Mouse (Mus musculus): ENCODE measurements at regions not wholly inside any gene's neighbourhood (a gene's known extent, or its start where the extent isn't known, plus 50 kb on each side); places are given as distances from the start of the nearest gene placed in this dataset.
"Not testable (repeated sequence)": the region's sequence is repeated elsewhere in the genome, so short reads cannot be mapped to it uniquely, and the experiment has no call there.

DNA sequence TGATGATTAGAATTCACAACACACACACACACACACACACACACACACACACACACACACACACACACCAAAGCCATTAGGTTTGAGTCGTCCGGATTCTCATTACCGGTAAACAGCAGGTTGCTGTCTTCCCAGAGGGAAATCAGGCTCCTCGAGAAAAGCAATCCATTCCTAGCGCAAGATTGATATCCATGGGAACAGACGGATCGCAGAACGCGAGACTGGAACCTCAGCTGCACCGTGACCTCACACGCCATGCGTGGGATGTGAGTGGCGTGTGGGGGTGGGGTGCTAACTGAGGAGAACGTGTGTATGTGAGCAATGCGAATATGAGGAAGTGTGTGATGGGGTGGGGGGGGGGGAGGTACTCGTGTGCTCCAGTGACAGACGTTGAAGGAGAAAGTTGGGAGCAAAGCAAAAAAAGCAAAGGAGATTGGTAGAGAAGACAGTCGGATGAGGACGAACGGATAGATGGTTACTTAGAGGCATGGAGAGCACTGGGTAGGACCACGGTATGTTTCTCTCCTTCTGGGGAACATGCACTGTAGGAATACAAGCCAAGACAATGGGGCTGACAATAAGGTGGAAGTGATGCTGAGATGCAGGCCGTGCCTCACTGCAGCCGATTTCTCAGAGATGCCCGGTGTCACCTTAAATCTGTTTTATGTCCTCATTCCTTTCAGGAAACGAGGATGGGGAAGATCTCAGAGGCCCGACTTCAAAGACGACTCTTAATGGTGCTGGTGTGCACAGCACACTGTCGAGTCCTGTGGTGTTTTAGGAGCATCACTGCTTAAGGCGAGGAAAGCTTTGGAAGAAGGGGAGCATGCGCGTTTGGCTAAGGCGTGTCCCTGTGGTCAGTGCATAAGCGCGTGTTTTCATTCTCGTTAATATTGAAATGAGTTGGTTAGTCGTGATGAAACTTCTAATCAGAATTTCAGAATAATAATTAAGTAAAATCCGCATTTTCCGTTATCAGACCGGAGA is 516.7 kb upstream of the BB014433 start:
- TF ChIP-seq POLR2A (IDR thresholded peaks at IDR 0.05; ENCODE audit: control insufficient read depth, extremely low read depth, insufficient read depth, low read length, poor library complexity): no peak
- TF ChIP-seq CTCF (IDR thresholded peaks at IDR 0.05; ENCODE audit: borderline replicate concordance, control insufficient read depth, extremely low read depth, insufficient read depth, low read length, poor library complexity): no peak
- H3K27me3 ChIP-seq (ENCODE audit: control insufficient read depth, insufficient read depth, low read length): no peaks in the 10 kb centered on the region
- no peak overlapping the region for H3K27ac ChIP-seq (ENCODE audit: control insufficient read depth, insufficient read depth, low read length)
- WGBS: 87% methylated on average over 39 of the region's 39 CpGs
- no peak overlapping the region for H3K4me3 ChIP-seq (ENCODE audit: control insufficient read depth, insufficient read depth, low read length)
- H3K4me1 ChIP-seq (replicated peaks; ENCODE audit: control insufficient read depth, insufficient read depth, low read length): no peaks in the 10 kb centered on the region
- DNase-seq: no peak
- H3K36me3 ChIP-seq (ENCODE audit: control insufficient read depth, insufficient read depth, low read length): no peaks in the 10 kb centered on the region

DNA sequence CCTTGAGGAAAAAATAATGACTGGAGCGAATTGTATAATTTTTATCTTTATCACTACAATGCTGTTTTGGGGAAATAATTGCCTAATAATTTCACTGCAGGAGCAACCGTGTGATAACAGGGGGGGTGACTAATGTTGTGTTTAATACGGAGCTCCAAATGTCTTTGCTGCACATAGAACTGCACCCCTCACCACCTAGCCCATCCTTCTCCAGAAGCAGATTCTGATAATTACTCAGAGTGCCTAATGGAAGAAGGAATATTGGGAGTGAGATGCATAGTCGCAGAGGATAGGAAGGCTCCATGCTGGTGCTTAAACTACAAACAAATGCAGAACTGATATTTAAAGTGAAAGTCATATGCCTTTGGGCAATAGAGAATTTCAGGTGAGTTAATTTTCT is 486.1 kb upstream of the BB014433 start:
- Histone ChIP-seq H3K36me3 (ENCODE audit: control insufficient read depth, insufficient read depth, low read length) (no peaks in the 10 kb centered on the region), H3K4me3 (ENCODE audit: control insufficient read depth, insufficient read depth, low read length) (no peak overlapping the region), H3K27me3 (ENCODE audit: control insufficient read depth, insufficient read depth, low read length) (no peaks in the 10 kb centered on the region), H3K4me1 (replicated peaks; ENCODE audit: control insufficient read depth, insufficient read depth, low read length) (no peaks in the 10 kb centered on the region), H3K27ac (ENCODE audit: control insufficient read depth, insufficient read depth, low read length) (no peak overlapping the region)
- DNase-seq: no peak
- 98% methylated on average over 4 of the region's 4 CpGs for WGBS
- no peak for TF ChIP-seq POLR2A (IDR thresholded peaks at IDR 0.05; ENCODE audit: control insufficient read depth, extremely low read depth, insufficient read depth, low read length, poor library complexity)

DNA sequence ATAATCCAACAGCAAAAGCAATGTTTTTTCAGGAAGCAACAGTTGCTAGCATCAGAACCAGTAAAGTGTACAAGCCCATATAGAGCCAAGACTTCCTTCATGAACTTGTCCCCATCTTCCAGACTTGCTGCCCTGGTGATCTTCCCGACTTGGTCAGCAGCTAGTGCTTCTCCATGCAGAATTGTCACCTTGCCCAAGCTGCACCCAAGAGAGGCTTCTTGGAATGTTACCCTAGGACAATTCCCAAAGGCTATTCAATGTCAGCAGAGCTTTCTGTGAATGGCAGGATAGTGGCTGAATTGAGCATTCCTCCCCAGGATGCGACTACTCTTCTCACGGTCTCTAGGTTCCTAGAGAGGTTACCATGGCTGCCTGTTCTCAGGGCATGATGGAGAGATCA is 479.6 kb upstream of the BB014433 start:
- Histone ChIP-seq H3K27ac (ENCODE audit: control insufficient read depth, insufficient read depth, low read length) (no peak overlapping the region), H3K27me3 (ENCODE audit: control insufficient read depth, insufficient read depth, low read length) (no peaks in the 10 kb centered on the region), H3K36me3 (ENCODE audit: control insufficient read depth, insufficient read depth, low read length) (no peaks in the 10 kb centered on the region), H3K4me3 (ENCODE audit: control insufficient read depth, insufficient read depth, low read length) (no peak overlapping the region), H3K4me1 (replicated peaks; ENCODE audit: control insufficient read depth, insufficient read depth, low read length) (no peaks in the 10 kb centered on the region)
- TF ChIP-seq CTCF (IDR thresholded peaks at IDR 0.05; ENCODE audit: borderline replicate concordance, control insufficient read depth, extremely low read depth, insufficient read depth, low read length, poor library complexity) (no peak), POLR2A (IDR thresholded peaks at IDR 0.05; ENCODE audit: control insufficient read depth, extremely low read depth, insufficient read depth, low read length, poor library complexity) (no peak)
- 99% methylated on average over 3 of the region's 3 CpGs for WGBS
- no peak for DNase-seq

DNA sequence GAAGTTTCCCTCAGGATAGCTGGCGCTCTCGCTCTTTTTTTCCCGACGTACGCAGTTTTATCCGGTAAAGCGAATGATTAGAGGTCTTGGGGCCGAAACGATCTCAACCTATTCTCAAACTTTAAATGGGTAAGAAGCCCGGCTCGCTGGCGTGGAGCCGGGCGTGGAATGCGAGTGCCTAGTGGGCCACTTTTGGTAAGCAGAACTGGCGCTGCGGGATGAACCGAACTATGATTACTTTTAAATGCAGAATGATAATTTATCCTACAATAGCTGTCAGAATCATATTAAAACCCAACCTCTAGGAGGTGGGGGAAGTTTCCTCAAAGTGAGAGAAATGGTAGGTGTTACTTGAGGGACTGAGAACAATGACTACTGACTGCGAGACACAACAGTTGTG is 474.0 kb upstream of the BB014433 start:
- 65% methylated on average over 19 of the region's 19 CpGs for WGBS
- not testable (repeated sequence) for H3K27me3 ChIP-seq (ENCODE audit: control insufficient read depth, insufficient read depth, low read length); H3K27ac ChIP-seq (ENCODE audit: control insufficient read depth, insufficient read depth, low read length); H3K4me3 ChIP-seq (ENCODE audit: control insufficient read depth, insufficient read depth, low read length); H3K36me3 ChIP-seq (ENCODE audit: control insufficient read depth, insufficient read depth, low read length); H3K4me1 ChIP-seq (replicated peaks; ENCODE audit: control insufficient read depth, insufficient read depth, low read length)
- peak; percentile 47 for DNase-seq

DNA sequence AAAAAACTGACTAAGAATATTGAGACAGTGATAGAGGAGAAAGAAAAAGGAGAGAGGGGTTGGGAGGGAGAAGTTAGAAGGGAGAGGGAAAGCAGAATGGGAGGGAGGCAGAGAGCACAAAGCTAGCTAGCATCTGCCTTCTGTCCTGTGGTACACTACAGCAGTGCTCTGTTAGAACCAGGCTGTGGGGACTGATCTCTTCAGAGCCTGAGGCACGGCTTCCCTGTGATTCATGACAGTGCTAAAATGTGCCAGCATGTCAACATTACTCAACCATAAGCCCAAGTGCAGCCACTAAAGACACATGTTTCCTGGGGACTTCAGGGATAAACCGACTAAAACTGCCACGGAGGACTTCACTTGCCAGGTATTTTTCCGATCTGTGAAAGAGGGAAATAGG is 455.1 kb upstream of the BB014433 start:
- Histone ChIP-seq H3K27me3 (ENCODE audit: control insufficient read depth, insufficient read depth, low read length) (no peaks in the 10 kb centered on the region), H3K4me1 (replicated peaks; ENCODE audit: control insufficient read depth, insufficient read depth, low read length) (no peaks in the 10 kb centered on the region), H3K27ac (ENCODE audit: control insufficient read depth, insufficient read depth, low read length) (no peak overlapping the region), H3K4me3 (ENCODE audit: control insufficient read depth, insufficient read depth, low read length) (no peak overlapping the region), H3K36me3 (ENCODE audit: control insufficient read depth, insufficient read depth, low read length) (no peaks in the 10 kb centered on the region)
- TF ChIP-seq CTCF (IDR thresholded peaks at IDR 0.05; ENCODE audit: borderline replicate concordance, control insufficient read depth, extremely low read depth, insufficient read depth, low read length, poor library complexity) (no peak), POLR2A (IDR thresholded peaks at IDR 0.05; ENCODE audit: control insufficient read depth, extremely low read depth, insufficient read depth, low read length, poor library complexity) (no peak)
- WGBS: 84% methylated on average over 4 of the region's 4 CpGs
- DNase-seq: no peak

GRCm38 (mm10) chr8:15497566-15497965 is 451.7 kb upstream of the BB014433 start:
- TF ChIP-seq POLR2A (IDR thresholded peaks at IDR 0.05; ENCODE audit: control insufficient read depth, extremely low read depth, insufficient read depth, low read length, poor library complexity): no peak
- no peak for TF ChIP-seq CTCF (IDR thresholded peaks at IDR 0.05; ENCODE audit: borderline replicate concordance, control insufficient read depth, extremely low read depth, insufficient read depth, low read length, poor library complexity)
- Histone ChIP-seq H3K36me3 (ENCODE audit: control insufficient read depth, insufficient read depth, low read length) (no peaks in the 10 kb centered on the region), H3K4me1 (replicated peaks; ENCODE audit: control insufficient read depth, insufficient read depth, low read length) (no peaks in the 10 kb centered on the region), H3K4me3 (ENCODE audit: control insufficient read depth, insufficient read depth, low read length) (no peak overlapping the region), H3K27ac (ENCODE audit: control insufficient read depth, insufficient read depth, low read length) (no peak overlapping the region), H3K27me3 (ENCODE audit: control insufficient read depth, insufficient read depth, low read length) (no peaks in the 10 kb centered on the region)
- 88% methylated on average over 5 of the region's 5 CpGs for WGBS
- DNase-seq: no peak

DNA sequence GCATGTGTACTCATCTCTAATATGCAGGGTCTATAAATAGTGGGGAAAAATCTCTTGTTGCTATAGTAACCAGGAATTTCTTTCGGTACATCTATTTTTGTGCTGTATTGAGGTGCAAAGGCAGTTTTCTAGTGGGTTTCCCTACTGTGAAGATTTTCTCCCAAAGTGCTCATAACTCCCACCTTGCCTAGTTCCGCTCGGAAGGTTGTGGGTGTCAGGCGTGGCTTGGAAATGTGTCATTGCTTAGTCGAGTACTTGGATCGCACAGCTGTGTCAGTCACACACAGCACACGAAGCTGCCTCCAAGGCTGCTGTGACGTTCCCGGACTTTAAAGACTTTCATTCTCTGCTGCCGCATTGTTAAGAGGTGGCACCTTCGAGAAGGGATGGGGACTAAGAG is 450.4 kb upstream of the BB014433 start:
- WGBS: 86% methylated on average over 11 of the region's 11 CpGs
- DNase-seq: no peak
- no peak for TF ChIP-seq CTCF (IDR thresholded peaks at IDR 0.05; ENCODE audit: borderline replicate concordance, control insufficient read depth, extremely low read depth, insufficient read depth, low read length, poor library complexity)
- no peak for TF ChIP-seq POLR2A (IDR thresholded peaks at IDR 0.05; ENCODE audit: control insufficient read depth, extremely low read depth, insufficient read depth, low read length, poor library complexity)
- Histone ChIP-seq H3K36me3 (ENCODE audit: control insufficient read depth, insufficient read depth, low read length) (no peaks in the 10 kb centered on the region), H3K27ac (ENCODE audit: control insufficient read depth, insufficient read depth, low read length) (no peak overlapping the region), H3K4me1 (replicated peaks; ENCODE audit: control insufficient read depth, insufficient read depth, low read length) (no peaks in the 10 kb centered on the region), H3K27me3 (ENCODE audit: control insufficient read depth, insufficient read depth, low read length) (no peaks in the 10 kb centered on the region), H3K4me3 (ENCODE audit: control insufficient read depth, insufficient read depth, low read length) (no peak overlapping the region)

All from thymus, adult 2 months (tissue).